Mouse (Mus musculus) WW6 (cell line): ENCODE data around the gene Gm765.

Experiments
- DNase-seq: peaks from one replicate; pipeline ENCODE4 v3.0.0-alpha.2; 2013; ENCODE audit warnings: low read depth, low spot score

Gene Gm765

GRCm38 (mm10) chr6:98342654-98343053 lies at the start of gene Gm765:
Gm765 (minus strand) TSS chr6:98342754.
- DNase-seq, result no peak

GRCm38 (mm10) chr6:98385487-98385886 lies 42.9 kb upstream of the Gm765 start:
- no peak for DNase-seq

DNA sequence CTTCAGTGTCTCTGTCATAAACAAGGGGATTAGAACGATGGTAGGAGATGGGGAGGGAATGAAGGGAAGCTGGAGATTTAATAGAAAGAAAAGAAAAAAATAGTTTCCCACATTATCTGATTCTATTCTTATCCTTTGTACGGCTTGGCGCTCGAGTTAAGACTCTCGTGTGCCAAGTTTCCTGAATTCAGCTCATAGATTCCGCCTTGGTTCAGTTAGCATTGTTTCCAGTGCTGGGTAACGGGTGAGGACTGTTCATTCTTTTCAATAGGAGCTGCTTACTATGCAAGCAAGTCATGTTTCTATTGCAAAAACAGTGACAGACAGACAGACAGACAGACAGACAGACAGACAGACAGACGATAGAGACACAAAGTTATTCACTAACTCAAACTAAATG lies 41.9 kb upstream of the Gm765 start:
- DNase-seq, result no peak

- no peak for DNase-seq
Observed at GRCm38 (mm10) chr6:98383411-98383810, 40.9 kb upstream of the Gm765 start.

- DNase-seq, result no peak
Observed at GRCm38 (mm10) chr6:98366199-98366598, 23.6 kb upstream of the Gm765 start.

- DNase-seq, result no peak
Observed at GRCm38 (mm10) chr6:98355271-98355670, 12.7 kb upstream of the Gm765 start.

GRCm38 (mm10) chr6:98353285-98353684 lies 10.7 kb upstream of the Gm765 start:
- no peak for DNase-seq

- no peak for DNase-seq
Observed at GRCm38 (mm10) chr6:98332714-98333113, 9.8 kb downstream of the Gm765 start.

DNA sequence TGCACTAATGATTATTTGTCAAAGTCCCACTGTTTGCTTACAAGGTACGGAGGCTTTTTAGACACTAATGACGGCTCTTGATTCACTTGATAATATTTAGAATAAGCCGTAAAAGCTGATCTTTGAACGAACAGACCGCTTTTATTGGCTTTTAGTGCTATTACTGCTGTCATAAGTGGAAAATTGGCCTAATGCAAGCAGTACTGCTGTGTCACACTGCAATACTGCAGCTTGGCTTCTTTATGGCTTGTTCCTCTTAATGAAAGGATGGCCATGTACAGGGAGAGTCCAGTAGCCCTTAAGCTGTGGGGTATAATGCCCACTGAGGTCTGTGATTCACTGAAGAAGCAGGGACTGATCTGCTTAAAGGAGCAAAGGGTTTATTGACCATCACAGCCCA lies 30.9 kb downstream of the Gm765 start:
- no peak for DNase-seq

GRCm38 (mm10) chr6:98307647-98308046 lies 34.9 kb downstream of the Gm765 start:
- no peak for DNase-seq

DNA sequence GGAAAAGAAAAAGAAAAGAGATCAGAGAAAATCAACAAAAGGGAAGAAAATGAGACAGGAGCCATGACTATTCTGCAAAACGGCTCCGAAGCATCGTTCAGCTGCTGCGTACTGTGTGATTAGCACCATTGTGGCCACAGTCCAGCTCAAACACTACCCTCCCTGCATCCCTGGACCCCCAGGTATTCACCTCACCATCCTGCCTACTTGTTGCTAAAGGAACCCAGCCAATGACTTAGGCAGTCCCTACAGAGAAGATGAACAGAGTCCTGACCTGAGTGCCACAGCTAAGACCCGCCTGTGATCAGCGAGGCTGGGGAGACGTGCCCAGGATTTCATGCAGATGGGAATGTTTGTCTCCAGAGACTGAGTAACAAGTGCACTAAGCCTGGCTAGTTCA lies 35.4 kb downstream of the Gm765 start:
- DNase-seq, result no peak

DNA sequence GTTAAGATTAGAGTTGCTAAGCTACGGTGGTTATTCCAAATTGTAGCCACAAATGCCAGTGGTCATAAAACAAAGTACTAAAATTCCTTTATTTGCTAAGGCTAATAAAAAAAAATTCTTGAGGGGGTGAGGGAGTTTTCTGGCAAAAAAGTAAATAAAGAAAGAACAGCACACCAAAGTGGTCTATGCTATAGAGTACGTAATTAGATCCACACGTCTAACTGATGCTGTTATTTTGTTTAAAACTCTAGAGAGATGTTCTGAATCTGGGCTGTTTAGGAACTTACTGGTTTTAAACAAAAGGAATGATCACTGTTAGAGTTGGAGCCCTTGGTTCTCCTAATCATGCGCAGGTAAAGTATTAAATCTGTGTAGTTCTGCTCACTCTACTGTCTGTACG lies 50.5 kb downstream of the Gm765 start:
- no peak for DNase-seq

DNA sequence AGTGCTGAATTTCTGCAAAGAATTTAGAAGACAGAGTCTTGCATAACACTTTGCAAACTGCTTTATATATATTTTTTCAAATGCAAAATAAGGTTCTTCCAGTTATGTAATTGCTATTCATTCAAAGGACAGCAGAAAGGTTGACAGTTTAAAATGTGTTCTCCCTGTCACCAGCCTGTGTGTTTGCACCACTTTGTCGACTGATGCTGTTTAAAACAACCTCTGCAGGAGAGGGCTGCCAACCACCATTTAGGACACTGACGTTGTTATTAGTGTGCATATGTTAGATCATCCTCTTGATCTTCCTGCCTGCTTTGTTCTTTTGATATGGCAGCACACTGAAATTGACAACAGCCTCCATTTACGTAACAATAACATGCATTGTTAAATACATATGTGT lies 54.2 kb downstream of the Gm765 start:
- no peak for DNase-seq

DNA sequence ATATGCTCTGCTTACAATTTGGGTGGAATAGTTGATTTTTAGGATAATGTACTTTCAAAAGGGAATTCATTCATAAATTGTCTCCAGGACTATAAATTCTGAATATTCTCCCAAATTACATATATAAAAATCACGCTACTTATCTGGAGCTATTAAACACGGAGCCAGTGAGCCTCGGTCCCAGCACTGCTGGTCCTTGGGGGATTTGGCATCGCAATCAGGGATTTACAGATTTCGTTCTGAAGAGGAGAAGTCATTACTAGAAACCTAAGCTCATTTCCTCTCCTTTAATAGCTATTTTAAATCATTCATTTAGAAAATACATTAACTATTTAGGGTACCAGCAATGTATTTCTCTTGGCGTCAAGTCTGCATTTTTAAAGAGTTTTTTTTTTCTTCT lies 55.0 kb downstream of the Gm765 start:
- DNase-seq, result no peak

GRCm38 (mm10) chr6:98285190-98285589 lies 57.4 kb downstream of the Gm765 start:
- no peak for DNase-seq

- DNase-seq, result no peak
Observed at GRCm38 (mm10) chr6:98282791-98283190, 59.8 kb downstream of the Gm765 start.

GRCm38 (mm10) chr6:98271553-98271952 lies 71.0 kb downstream of the Gm765 start:
- peak; percentile 38 for DNase-seq

- no peak for DNase-seq
Observed at GRCm38 (mm10) chr6:98262961-98263360, 79.6 kb downstream of the Gm765 start.

- no peak for DNase-seq
Observed at GRCm38 (mm10) chr6:98259016-98259415, 83.5 kb downstream of the Gm765 start.

DNA sequence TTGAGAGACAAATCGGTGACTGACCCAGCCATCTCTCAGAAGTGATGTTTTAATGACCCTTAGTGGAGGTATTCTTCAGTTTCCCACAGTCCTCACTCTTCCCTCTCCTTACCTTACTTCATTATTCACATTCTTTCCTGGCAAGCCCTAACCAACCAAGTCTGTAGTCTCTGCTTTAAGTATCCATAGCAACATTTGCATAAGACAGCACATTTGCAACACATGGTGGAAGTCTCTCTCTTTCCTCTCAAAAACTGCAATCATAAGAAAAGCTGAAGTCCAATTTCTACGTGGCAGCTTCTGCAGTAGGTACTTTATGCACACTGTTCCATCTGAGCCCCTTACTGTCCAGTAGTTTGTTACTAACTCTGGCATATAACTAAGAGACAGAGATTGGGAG lies 96.1 kb downstream of the Gm765 start:
- no peak for DNase-seq

- no peak for DNase-seq
Observed at GRCm38 (mm10) chr6:98243186-98243585, 99.4 kb downstream of the Gm765 start.

DNA sequence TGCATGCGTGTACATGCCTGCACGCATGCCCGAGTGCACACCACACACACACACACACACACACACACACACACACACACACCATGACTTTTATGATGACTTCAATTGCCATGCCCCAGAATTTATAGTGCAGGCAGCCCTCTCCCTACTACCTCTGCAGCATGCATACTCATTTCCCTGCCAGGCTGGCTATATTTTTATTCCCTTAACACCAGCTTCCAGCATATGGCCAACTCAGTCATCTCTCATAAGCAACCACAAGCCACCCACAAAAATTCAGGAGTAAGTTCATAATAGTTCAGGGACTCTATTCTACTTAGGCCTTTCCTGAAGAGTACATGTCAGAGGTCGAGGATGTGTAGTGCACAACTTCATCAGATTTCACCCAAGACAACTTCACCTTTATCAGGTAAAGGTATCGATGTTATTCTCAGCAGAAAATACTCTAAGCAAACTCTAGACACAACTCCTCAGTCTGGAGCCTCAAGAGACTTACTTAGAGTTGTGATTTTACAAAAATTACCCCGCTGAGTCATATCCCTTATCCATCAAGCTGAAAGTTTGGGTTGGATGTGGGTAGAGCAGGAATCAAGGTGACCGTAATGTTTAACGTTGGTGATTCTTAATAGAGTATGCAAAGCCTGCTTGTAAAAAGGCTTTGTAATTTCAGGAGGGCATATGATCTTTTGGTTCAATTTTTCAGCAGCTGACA lies 101.8 kb downstream of the Gm765 start:
- DNase-seq, result no peak

DNA sequence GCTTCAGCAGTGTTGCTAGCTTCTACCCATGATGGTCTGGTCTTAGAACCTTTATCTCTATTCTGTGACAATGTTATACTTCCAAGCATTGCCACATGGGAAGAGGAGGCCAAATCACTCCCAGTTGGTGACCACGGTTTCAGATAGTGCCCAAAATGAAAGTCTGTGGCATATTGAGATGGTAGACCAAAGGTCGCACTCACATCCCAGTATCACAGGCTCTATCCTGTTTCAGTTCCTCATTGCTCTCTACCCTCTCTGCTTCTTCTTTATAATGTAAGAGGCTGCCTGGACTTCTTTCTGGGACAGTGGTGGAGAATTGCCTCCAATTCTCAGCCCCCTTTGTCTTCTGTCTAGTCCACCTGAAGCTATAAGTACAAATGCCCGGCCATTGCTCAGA lies 108.5 kb downstream of the Gm765 start:
- DNase-seq, result no peak

DNA sequence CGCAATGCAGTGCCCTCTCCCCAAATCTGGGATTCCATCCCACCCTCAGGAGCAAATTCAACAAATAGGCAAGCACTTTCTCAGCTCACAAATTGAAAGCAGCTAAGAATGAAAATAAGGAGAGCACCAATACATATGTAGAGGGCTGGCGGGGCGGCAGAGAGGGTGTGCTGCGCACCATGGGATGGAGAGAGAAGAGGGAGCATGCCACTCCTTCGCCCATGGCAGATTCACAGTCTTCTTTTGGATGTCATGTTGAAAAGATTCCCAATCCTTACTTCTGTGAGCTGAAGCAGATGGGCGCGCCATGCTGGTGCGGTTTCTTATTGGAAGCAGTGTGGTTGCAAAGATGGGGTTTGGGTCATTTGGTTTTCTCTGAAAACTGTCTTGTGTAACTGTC lies 118.6 kb downstream of the Gm765 start:
- DNase-seq, result no peak
